Mouse (Mus musculus) left cerebral cortex, postnatal 36 days (tissue): ENCODE results near the gene Zkscan2. TPM values are rescaled to one million over a fixed set of nuclear protein-coding genes. Genes with fewer than 3 reads are reported as not detected.

Source experiments
- DNase-seq, 2 experiments: peaks; one replicate each; pipeline ENCODE4 v3.0.0; 2021 to 2022; ENCODE audit warnings: low spot score in 2 of 2, mixed read lengths in 1 of 2
- intact Hi-C: fragments of 180-260 bp; cut with DNase I; formaldehyde crosslinking; loops from one replicate; pipeline ENCODE4 v1.15.1; 2025
- total RNA-seq, 2 experiments: library from RNA; stranded (reverse); gene quantifications; 2 replicates each; pipeline ENCODE4 v1.2.3; 2021

Gene Zkscan2
- total RNA-seq = 10 to 100 TPM; 16.4 to 24.7 TPM

GRCm38 (mm10) chr7:123500239-123501219 lies at the start of gene Zkscan2:
TSS of gene Zkscan2 (minus strand) at chr7:123500449.
- intact Hi-C loops = no loop called here

GRCm38 (mm10) chr7:123529190-123529589 lies 28.9 kb upstream of the Zkscan2 start:
- DNase-seq = no peak
- intact Hi-C loops = loop anchor here (5.0 to 10.0 kb wide), 3 partner anchors 436 to 1863 kb away; no protein-coding TSS in a partner anchor

More at GRCm38 (mm10) chr7:123500239-123501219, at the start of gene Zkscan2:
- DNase-seq = peak; percentile 90 to 91

- DNase-seq = no peak
- intact Hi-C loops = loop anchor here (5.0 to 10.0 kb wide), 3 partner anchors 439 to 1867 kb away; no protein-coding TSS in a partner anchor
These were observed 25.5 kb upstream of the Zkscan2 start for GRCm38 (mm10) chr7:123525761-123526160.

- DNase-seq = peak; percentile 69 to 78
- intact Hi-C loops = loop anchor here (10.0 kb wide), 2 partner anchors 440 to 1660 kb away; no protein-coding TSS in a partner anchor
These were observed 24.1 kb upstream of the Zkscan2 start for GRCm38 (mm10) chr7:123524218-123524861.

GRCm38 (mm10) chr7:123507946-123508345 lies 7.7 kb upstream of the Zkscan2 start:
- no peak for DNase-seq
- intact Hi-C loops = no loop called here

GRCm38 (mm10) chr7:123503358-123503757 lies 3.1 kb upstream of the Zkscan2 start:
- no peak for DNase-seq

GRCm38 (mm10) chr7:123499481-123500238 lies 589 bp downstream of the Zkscan2 start:
- DNase-seq = peak; percentile 14 to 25
- intact Hi-C loops = no loop called here

More at GRCm38 (mm10) chr7:123503358-123503757, 3.1 kb upstream of the Zkscan2 start:
- intact Hi-C loops = no loop called here

GRCm38 (mm10) chr7:123487703-123488102 lies 12.5 kb downstream of the Zkscan2 start:
- peak; percentile 45 to 56 for DNase-seq
- intact Hi-C loops = no loop called here

- DNase-seq = no peak
- intact Hi-C loops = loop anchor here (5.0 to 10.0 kb wide), 2 partner anchors 451 to 523 kb away; no protein-coding TSS in a partner anchor
These were observed 32.3 kb downstream of the Zkscan2 start for GRCm38 (mm10) chr7:123467961-123468360.

GRCm38 (mm10) chr7:123465692-123466387 lies 34.4 kb downstream of the Zkscan2 start:
- intact Hi-C loops = loop anchor here (2.0 to 10.0 kb wide), 4 partner anchors 67 to 521 kb away; no protein-coding TSS in a partner anchor
- peak; percentile 29 to 55 for DNase-seq

- intact Hi-C loops = loop anchor here (10.0 kb wide), 1 partner anchor 519 kb away; no protein-coding TSS in a partner anchor
- DNase-seq = no peak
These were observed 36.7 kb downstream of the Zkscan2 start for GRCm38 (mm10) chr7:123463569-123463968.

- intact Hi-C loops = loop anchor here (10.0 kb wide), 1 partner anchor 517 kb away; no protein-coding TSS in a partner anchor
- DNase-seq = no peak
These were observed 38.2 kb downstream of the Zkscan2 start, which contains the start of gene Aqp8 for GRCm38 (mm10) chr7:123462070-123462501. TSS of gene Aqp8 (plus strand) at chr7:123462291.

- no peak for DNase-seq
- intact Hi-C loops = loop anchor here (10.0 kb wide), 1 partner anchor 517 kb away; no protein-coding TSS in a partner anchor
These were observed 38.9 kb downstream of the Zkscan2 start for GRCm38 (mm10) chr7:123461316-123461715.

- intact Hi-C loops = no loop called here
- DNase-seq = no peak
These were observed 41.0 kb downstream of the Zkscan2 start for GRCm38 (mm10) chr7:123459247-123459646.

GRCm38 (mm10) chr7:123458309-123458708 lies 41.9 kb downstream of the Zkscan2 start:
- intact Hi-C loops = no loop called here
- no peak for DNase-seq

GRCm38 (mm10) chr7:123455088-123455487 lies 45.2 kb downstream of the Zkscan2 start:
- intact Hi-C loops = no loop called here
- no peak for DNase-seq

GRCm38 (mm10) chr7:123453066-123453465 lies 47.2 kb downstream of the Zkscan2 start:
- DNase-seq = no peak

GRCm38 (mm10) chr7:123452551-123452950 lies 47.7 kb downstream of the Zkscan2 start:
- DNase-seq = no peak
- intact Hi-C loops = no loop called here

More at GRCm38 (mm10) chr7:123453066-123453465, 47.2 kb downstream of the Zkscan2 start:
- intact Hi-C loops = no loop called here
